Mouse (Mus musculus) cortical plate, adult 2 months (tissue): Measurements from ENCODE around the gene Slc6a15.

Experiments
- CTCF ChIP-seq: fragments of 200-500 bp; IDR thresholded peaks from 2 replicates; pipeline ENCODE4 v1.5.1; 2011; ENCODE audit warnings: mild to moderate bottlenecking, control low read depth, low read length; ENCODE audit not compliant: insufficient read depth; ENCODE audit errors: extremely low read depth
- POLR2A ChIP-seq: fragments of 200-500 bp; IDR thresholded peaks from 2 replicates; pipeline ENCODE4 v1.6.1; 2011; ENCODE audit warnings: mild to moderate bottlenecking, low read length, control low read depth; ENCODE audit not compliant: insufficient read depth; ENCODE audit errors: extremely low read depth

DNA sequence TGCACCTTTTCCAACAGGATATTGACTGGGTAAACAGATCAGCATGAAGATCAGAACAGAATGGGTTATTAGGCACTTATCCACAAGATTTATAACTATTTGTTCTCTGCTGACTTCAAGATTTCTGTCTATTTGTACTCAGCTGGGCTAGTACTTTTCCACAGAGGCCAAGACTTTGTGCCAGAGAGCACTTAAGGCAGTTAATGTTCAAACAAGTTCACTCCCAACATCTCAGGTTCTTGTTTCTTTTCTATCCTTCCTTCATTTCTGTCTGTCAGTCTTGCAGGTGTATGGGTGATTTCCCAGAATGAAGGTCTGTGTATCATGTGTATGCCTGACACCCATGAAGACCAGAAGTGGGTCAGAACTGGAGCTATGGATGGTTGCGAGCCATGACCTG is 33.3 kb upstream of the Slc6a15 start:
- TF ChIP-seq POLR2A (no peak), CTCF (no peak)
